Mouse (Mus musculus) heart, postnatal 36 days (tissue): ENCODE data around the gene Trip12. TPM values are rescaled to one million over a fixed set of nuclear protein-coding genes. Genes with fewer than 3 reads are reported as not detected.

Source experiments
- DNase-seq, 2 experiments: peaks; one replicate each; pipeline ENCODE4 v3.0.0; 2021 to 2022
- intact Hi-C: fragments of 180-260 bp; cut with DNase I; formaldehyde crosslinking; loops from one replicate; pipeline ENCODE4 v1.15.1; 2025
- total RNA-seq, 2 experiments: library from RNA; stranded (reverse); gene quantifications; 2 replicates each; pipeline ENCODE4 v1.2.3; 2021

Trip12 gene
- total RNA-seq, 2 experiments from 2014 or later, result 189 to 213 TPM

- no peak for DNase-seq
- intact Hi-C loops, result no loop called here
Measured at GRCm38 (mm10) chr1:84861255-84861630, 20.9 kb upstream of the Trip12 start.

DNA sequence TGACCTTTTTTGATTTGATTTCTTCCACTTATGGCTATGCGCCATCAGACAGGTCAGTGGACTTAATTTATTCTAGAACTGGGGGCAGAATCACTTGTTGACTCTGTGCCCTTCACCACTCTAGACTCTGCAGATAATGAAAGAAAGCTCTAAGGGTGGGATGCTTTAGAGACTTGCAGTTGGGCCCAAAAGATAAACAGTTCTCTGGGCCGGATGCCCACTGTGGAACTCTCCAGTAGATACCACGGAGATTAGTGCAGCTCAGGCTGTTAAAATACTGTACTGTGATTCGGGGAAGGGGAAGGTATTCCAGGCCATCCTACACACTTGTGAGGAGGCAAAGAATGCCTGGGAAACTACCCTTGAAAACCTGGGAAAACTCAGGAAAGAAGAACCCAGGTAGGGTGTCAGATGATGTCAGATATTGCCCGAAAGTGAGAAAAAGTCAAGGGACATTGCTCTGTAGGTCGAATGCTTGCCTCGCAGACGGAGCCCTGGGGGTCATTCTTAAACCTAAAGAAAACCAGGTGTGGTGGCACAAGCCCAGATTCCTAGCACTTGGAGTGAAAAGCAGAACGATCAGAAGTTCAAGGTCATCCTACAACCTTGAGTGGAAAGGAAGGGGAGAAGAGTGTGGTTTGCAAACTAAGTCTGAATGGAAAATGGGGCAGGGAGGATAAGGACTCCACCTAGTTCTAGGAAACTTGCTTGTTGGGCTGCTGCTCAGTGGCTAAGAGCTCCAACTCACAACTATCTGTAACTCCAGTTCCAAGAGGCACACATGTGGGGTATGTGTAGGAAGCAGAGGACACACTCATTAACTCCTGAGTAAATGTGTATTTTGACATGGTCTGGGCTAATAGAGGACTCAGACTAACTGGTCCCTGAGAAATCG, 20.3 kb upstream of the Trip12 start:
- no peak for DNase-seq
- intact Hi-C loops, result no loop called here

- intact Hi-C loops, result no loop called here
- DNase-seq, result no peak
Measured at GRCm38 (mm10) chr1:84859597-84859996, 19.3 kb upstream of the Trip12 start.

DNA sequence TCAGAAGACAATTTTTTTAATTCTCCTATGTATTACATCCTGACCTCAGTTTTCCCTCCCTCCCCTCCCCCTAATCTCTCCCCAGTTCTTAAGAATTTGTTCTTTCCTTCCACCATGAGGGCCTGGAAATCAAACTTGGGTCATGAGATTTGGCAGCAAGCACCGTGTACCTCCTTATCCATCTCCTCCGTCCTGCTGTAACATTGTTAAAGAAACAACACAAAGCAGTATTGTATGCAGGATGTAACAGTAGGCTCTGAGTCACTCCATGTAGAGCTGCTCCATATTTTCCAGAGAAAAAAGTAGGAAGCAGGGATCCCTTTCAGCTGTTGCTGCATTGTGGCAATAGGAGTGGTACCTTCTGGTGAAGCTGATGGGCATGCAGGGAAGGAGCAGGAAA, 15.4 kb upstream of the Trip12 start:
- intact Hi-C loops, result no loop called here
- DNase-seq, result no peak

- intact Hi-C loops, result no loop called here
Measured at GRCm38 (mm10) chr1:84854966-84855365, 14.7 kb upstream of the Trip12 start.

GRCm38 (mm10) chr1:84853721-84854120, 13.4 kb upstream of the Trip12 start:
- intact Hi-C loops, result no loop called here
- no peak for DNase-seq

More at GRCm38 (mm10) chr1:84854966-84855365, 14.7 kb upstream of the Trip12 start:
- no peak for DNase-seq

- intact Hi-C loops, result no loop called here
- DNase-seq, result no peak
Measured at GRCm38 (mm10) chr1:84851512-84852235, 11.4 kb upstream of the Trip12 start.

DNA sequence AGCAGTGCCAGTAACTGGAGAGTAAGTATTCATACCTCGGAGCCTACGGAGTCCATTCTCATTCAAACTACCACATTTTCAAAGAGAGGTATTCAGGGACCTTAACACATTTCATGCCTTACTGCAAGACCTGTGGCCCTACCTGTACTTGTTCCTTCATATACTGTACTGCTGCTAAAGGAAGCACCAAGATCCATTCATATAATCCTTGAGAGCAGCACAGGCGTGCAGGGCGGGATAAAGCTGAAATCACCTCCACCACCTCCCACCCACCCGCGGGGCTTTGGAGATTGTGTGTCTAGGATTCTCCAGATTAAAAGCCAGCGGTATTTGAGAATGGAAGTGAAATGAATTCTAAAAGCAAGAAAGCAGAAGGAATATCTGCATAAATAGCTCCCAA, 10.2 kb upstream of the Trip12 start:
- intact Hi-C loops, result no loop called here

DNA sequence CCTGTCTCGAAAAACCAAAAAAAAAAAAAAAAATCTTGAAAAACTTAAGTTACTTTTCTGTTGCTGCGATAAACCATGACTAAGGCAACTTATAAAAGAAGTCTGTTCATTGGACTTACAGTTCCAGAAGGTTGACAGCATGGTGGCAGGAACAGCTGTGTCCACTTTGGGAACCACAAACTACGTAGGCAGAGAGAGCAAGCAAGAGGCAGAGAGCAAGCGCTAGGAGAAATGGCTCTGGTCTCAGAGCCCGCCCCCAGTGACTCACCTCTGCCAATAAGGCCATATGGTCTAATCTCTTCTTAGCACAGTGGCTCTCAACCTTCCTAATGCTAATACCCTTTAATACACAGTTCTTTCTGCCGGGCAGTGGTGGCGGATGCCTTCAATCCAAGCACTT, 9.5 kb upstream of the Trip12 start:
- DNase-seq, result no peak
- intact Hi-C loops, result no loop called here

More for the DNA sequence above, 10.2 kb upstream of the Trip12 start:
- DNase-seq, result no peak

DNA sequence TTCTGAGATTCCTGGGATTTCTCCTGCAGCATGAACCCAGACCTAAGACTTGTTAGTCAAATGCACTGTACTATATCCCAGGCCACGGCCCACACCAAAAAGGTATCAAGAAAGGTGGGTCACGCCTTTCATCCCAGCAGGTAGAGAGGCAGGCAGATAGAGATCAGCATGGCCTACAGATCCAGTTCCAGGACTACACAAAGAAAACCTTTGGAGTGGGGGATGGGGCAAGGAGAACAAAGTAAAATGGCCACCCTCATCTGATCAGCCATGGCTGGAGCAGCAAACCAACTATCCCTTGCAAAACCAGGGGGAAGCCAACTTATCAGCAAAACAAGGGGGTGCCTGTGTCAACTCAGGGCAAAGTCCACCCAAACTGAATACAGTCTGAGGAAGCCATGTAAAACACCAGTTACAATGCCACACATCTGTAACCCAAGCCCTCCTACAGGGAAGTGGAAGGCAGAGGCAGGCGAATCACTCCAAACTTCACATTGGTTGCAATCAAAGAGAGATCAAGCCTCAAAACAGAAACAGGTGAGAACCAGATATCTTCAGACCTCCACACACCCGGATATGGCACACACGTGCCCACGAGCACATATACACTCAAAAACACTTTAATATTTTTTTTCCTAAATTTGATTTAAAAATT, 8.6 kb upstream of the Trip12 start:
- intact Hi-C loops, result no loop called here
- DNase-seq, result no peak

DNA sequence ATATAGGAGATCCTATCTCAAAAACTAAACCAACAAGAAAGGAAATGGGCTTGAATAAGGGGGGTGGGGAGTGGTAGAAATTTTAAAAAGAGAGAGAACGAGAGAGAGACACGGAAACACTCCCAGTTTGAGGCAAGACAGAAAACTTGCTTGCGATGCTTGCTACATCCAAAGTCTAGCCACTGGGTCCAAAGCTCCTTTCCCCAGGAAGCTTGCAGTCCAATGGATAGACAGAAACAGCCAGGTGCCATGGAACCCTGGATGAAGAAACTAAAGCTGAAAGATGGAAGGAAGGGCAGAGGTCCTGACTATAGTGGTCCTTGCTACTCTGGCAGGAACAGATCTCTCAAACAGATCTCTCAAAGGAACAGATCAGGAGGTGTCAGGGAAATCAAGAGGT, 8.0 kb upstream of the Trip12 start:
- no peak for DNase-seq
- intact Hi-C loops, result no loop called here

- DNase-seq, result no peak
- intact Hi-C loops, result no loop called here
Measured at GRCm38 (mm10) chr1:84847698-84848097, 7.4 kb upstream of the Trip12 start.

DNA sequence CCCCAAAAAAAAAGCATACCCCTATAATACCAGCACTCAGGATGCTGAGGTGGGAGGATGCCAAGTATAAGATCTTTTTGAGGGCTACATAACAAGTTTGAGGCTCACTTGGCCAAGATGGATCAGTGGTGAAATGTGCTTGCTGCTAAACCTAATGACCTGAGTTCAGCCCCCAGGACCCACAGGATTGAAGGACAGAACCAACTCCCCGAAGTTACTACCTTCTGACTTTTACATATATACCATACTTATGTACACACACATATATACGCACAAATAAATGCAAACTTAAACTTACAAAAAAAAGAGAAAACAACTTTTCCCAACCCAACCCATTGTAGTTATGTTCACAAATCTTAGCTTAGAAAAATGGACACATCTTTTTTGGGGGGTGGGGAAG, 3.0 kb upstream of the Trip12 start:
- intact Hi-C loops, result no loop called here
- DNase-seq, result no peak

DNA sequence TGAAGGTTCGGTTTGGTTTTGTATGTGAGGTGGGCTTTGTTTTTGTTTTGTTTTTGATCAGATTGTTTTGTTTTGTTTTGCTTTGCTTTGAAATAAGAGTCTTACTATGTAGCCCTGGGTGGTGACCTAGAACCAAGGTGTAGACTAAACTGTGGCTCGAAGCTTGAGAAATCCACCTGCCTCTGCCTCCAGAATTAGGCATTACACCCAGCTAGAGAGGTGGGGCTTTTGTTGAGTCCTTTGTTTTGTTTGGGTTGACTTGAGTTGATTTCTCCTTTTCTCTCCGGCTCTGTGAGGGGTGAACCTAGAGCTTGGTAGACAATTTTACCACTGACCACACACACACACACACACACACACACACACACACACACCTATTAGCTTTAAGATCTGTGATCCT, 745 bp upstream of the Trip12 start:
- DNase-seq, result no peak
- intact Hi-C loops, result no loop called here

DNA sequence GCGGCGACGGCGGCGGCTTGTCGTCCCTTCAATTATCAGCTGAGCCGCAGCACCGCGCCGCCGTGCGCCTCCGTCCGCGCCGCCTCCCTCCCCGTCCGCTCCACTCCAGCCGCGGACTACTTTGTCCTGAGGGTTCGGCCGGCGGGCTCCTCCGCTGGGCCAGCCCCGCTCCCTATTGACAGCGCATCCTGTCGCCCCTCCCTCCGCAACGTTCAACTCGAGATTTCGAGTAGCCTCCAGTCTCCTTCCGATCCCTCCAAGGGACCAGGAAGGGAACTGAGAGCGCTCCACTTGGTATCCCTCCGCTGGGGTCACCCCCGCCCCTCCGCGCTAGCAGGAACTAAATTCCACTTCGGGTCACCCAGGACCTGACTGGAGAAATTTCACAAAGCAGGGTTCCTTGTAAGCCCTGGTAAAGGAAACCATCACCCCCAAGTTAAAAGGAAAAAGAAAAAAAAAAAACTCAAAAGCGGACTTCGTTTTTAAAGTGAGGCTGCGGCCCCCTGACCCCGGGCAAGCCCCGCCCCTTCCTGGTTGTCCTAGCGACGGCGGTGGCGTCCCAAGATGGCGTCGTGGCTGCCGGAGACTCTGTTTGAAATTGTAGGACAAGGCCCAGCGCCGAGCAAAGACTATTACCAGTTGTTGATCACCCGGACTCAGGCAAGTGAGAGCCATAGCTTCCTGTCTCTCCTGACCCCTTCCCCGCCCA, 853 bp downstream of the Trip12 start, which contains the start of gene Fbxo36:
TSS of gene Fbxo36 (plus strand) at position 533 of the 709 bp plus-strand sequence.
- intact Hi-C loops, result loop anchor here (5.0 kb wide), 2 partner anchors 47 to 107 kb away; no protein-coding TSS in a partner anchor
- peak; percentile 93 to 97 for DNase-seq

GRCm38 (mm10) chr1:84838621-84839151, 1.6 kb downstream of the Trip12 start:
- intact Hi-C loops, result loop anchor here (5.0 kb wide), 2 partner anchors 46 to 106 kb away; no protein-coding TSS in a partner anchor
- DNase-seq, result peak; percentile 67 to 71

DNA sequence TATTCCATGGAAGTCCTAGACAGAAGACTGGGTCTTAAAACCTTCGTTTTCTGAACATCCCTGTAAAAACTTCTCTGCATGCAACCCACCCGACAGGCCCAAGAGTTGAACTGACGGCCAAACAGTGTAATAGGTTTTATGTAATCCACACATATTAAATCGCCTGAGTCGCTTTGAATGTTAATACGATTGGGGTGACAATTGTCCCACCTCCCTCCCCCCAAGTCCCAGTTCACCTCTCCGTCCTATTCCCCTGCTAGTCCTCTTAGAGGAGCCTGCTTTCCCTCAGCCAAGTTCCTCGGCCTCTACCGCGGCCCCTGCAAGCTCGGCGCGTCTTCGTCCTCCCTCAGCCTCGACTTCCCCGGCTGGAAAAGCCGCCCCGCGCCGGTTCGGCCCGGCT, 2.2 kb downstream of the Trip12 start:
- intact Hi-C loops, result loop anchor here (5.0 kb wide), 2 partner anchors 46 to 106 kb away; no protein-coding TSS in a partner anchor
- no peak for DNase-seq

DNA sequence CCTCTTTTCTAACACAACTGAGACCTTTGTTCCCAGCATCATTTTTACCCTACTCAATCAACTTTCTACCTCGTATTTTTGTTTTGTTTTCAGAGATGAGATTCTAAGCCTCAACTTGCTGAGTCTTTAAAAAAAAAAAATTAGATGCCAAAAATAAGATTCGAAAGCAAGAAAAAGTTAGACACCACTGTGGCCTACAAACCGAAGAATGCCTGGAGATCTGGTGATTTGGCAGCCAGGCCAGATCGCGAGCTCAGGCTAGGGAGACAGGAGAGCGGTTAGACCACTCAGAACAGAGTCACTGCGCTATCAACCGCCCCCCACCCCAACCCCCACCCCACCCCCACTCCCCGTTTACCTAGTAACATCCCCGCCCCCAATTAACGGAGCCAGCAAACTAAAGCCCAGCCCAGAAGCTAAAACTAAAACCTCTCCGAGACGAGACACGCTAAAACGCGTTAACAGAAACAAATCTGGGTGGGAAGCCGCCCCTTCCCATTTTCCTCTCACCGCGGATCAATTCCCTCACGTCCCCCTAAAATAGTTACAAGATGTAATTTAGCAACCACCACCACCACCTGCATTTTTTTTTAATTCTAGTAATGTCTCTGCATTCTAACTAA, 2.7 kb downstream of the Trip12 start:
- intact Hi-C loops, result loop anchor here (5.0 kb wide), 2 partner anchors 45 to 105 kb away; no protein-coding TSS in a partner anchor
- no peak for DNase-seq

GRCm38 (mm10) chr1:84825091-84825490, 15.2 kb downstream of the Trip12 start:
- intact Hi-C loops, result no loop called here
- DNase-seq, result no peak

GRCm38 (mm10) chr1:84817596-84817995, 22.7 kb downstream of the Trip12 start:
- DNase-seq, result no peak
- intact Hi-C loops, result no loop called here
